Mouse (Mus musculus) lung, postnatal 0 days (tissue): ENCODE data around the gene Nrd1.

Experiments used
- CTCF ChIP-seq: IDR thresholded peaks from 2 replicates; pipeline ENCODE4 v1.5.1; 2016; ENCODE audit warnings: antibody characterized with exemption, mild to moderate bottlenecking
- EP300 ChIP-seq: IDR thresholded peaks from 2 replicates; pipeline ENCODE4 v1.6.1; 2016; ENCODE audit warnings: antibody characterized with exemption, mild to moderate bottlenecking, control low read depth

DNA sequence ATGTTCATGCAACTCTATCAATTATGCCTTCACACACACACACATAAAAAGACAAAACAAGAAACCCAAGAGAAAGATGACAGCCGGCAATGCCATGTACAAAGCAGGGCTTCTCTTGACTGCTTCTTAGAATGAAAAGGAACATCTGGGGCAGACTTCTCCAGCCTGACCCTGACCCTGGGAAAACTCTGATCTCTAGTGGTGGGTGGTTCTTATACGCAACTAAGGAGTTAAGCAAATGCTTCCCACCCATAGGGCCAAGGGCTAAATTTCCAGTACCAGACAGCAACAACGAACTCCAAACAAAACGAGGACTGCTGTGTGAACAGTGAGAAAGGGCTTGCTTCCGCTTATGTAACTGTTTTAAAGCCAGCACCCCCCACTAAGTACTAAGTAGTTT, 79.7 kb downstream of the Nrd1 start:
- TF ChIP-seq CTCF (no peak), EP300 (no peak)
